Comparison of ENCODE assay signal across 8 mouse cellular contexts in the genomic region with DNA sequence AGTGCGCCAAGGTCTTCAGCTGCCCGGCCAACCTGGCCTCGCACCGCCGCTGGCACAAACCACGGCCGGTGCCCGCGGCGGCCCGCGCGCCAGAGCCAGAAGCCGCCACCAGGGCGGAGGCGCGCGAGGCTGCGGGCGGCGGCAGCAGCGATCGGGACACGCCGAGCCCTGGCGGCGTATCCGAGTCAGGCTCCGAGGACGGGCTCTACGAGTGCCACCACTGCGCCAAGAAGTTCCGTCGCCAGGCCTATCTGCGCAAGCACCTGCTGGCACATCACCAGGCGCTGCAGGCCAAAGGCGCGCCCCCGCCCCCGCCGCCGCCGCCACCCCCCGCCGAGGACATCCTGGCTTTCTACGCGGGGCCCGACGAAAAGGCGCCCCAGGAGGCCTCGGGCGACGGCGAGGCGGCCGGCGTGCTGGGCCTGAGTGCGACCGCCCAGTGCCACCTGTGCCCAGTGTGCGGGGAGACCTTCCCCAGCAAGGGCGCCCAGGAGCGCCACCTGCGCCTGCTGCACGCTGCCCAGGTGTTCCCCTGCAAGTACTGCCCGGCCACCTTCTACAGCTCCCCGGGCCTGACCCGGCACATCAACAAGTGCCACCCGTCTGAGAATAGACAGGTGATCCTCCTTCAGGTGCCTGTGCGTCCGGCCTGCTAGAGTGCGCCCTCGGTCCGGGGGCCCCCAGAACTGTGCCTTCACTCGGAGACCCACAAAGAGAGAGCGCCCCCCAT. TPM values are rescaled to one million over a fixed set of nuclear protein-coding genes. Genes with fewer than 3 reads are reported as not detected.
DNase-seq lines count a peak whose midpoint lies in the region; ATAC-seq and TF ChIP-seq lines count a peak whose summit lies in the region.

No protein-coding gene starts in this region.

- no peak overlapping the region for H3K9ac ChIP-seq in heart, embryonic 11.5 days (ENCODE audit: low read depth, low read length)
- peak overlapping the region; percentile 90 for H3K9ac ChIP-seq in hindbrain, embryonic 12.5 days
- H3K9ac ChIP-seq in liver, embryonic 16.5 days (ENCODE audit: low read depth, low read length) = no peak overlapping the region
- peak overlapping the region; percentile 48; the same call in 1 of the 2 replicates for H3K9ac ChIP-seq in stomach, embryonic 16.5 days (ENCODE audit: low read length)

- H3K4me3 ChIP-seq in heart, embryonic 11.5 days (ENCODE audit: low read depth, low read length) = peak overlapping the region; percentile 54
- H3K4me3 ChIP-seq in E14TG2a.4 (replicated peaks; ENCODE audit: low read length) = peak overlapping the region; percentile 82
- peak overlapping the region; percentile 76 for H3K4me3 ChIP-seq in hindbrain, embryonic 12.5 days
- peak overlapping the region; percentile 54 for H3K4me3 ChIP-seq in liver, embryonic 16.5 days (ENCODE audit: low read depth, low read length)
- H3K4me3 ChIP-seq in stomach, embryonic 16.5 days (replicated peaks; ENCODE audit: low read length) = peak overlapping the region; percentile 53

- ATAC-seq in heart, embryonic 11.5 days (replicated peaks; ENCODE audit: insufficient number of reproducible peaks, low FRiP score, low TSS enrichment) = no peak
- ATAC-seq in hindbrain, embryonic 12.5 days (ENCODE audit: low FRiP score) = no peak
- no peak for ATAC-seq in liver, embryonic 16.5 days (ENCODE audit: low read depth)
- no peak for ATAC-seq in stomach, embryonic 16.5 days (ENCODE audit: insufficient read depth, low FRiP score)

- no peaks in the 10 kb centered on the region for H3K9me3 ChIP-seq in heart, embryonic 11.5 days (replicated peaks; ENCODE audit: control insufficient read depth, low read length)
- no peaks in the 10 kb centered on the region for H3K9me3 ChIP-seq in E14TG2a.4 (ENCODE audit: low read length)
- no peaks in the 10 kb centered on the region for H3K9me3 ChIP-seq in hindbrain, embryonic 12.5 days (replicated peaks)
- H3K9me3 ChIP-seq in liver, embryonic 16.5 days (replicated peaks; ENCODE audit: control insufficient read depth, low read length) = no peaks in the 10 kb centered on the region
- H3K9me3 ChIP-seq in stomach, embryonic 16.5 days (replicated peaks; ENCODE audit: control insufficient read depth, low read length) = no peaks in the 10 kb centered on the region

- TF ChIP-seq CTCF in E14TG2a.4 (conservative IDR thresholded peaks at IDR 0.05; ENCODE audit: low read length) = no peak

- H3K27ac ChIP-seq in heart, embryonic 11.5 days (ENCODE audit: low read depth, low read length) = no peak overlapping the region
- H3K27ac ChIP-seq in hindbrain, embryonic 12.5 days = peak overlapping the region; percentile 98
- no peak overlapping the region for H3K27ac ChIP-seq in liver, embryonic 16.5 days (ENCODE audit: low read length)
- no peak overlapping the region for H3K27ac ChIP-seq in stomach, embryonic 16.5 days (ENCODE audit: low read length)

- DNase-seq in heart, postnatal 36 days = no peak
- peak; percentile 85 for DNase-seq in cerebellum, postnatal 10 days
- DNase-seq in ovary, postnatal 14 days (ENCODE audit: low spot score) = no peak

- intact Hi-C loops in heart, postnatal 36 days (cut with DNase I) = loop anchor here (5.0 kb wide), 1 partner anchor 864 kb away; the partner anchor contains the start of gene Nkx2-4

- H3K36me3 ChIP-seq in heart, embryonic 11.5 days (ENCODE audit: control insufficient read depth, insufficient read depth, low read length) = no peaks in the 10 kb centered on the region
- no peaks in the 10 kb centered on the region for H3K36me3 ChIP-seq in E14TG2a.4 (ENCODE audit: insufficient read depth, low read length)
- no peaks in the 10 kb centered on the region for H3K36me3 ChIP-seq in hindbrain, embryonic 12.5 days
- H3K36me3 ChIP-seq in liver, embryonic 16.5 days (ENCODE audit: control insufficient read depth, insufficient read depth) = no peaks in the 10 kb centered on the region
- no peaks in the 10 kb centered on the region for H3K36me3 ChIP-seq in stomach, embryonic 16.5 days (ENCODE audit: control insufficient read depth, insufficient read depth, low read length)

- peaks cover 87% of the 10 kb centered on the region for H3K27me3 ChIP-seq in heart, embryonic 11.5 days (ENCODE audit: control insufficient read depth, insufficient read depth, low read length)
- peaks cover 87% of the 10 kb centered on the region for H3K27me3 ChIP-seq in E14TG2a.4 (ENCODE audit: insufficient read depth, low read length)
- H3K27me3 ChIP-seq in hindbrain, embryonic 12.5 days = peaks cover 74% of the 10 kb centered on the region
- peaks cover 88% of the 10 kb centered on the region for H3K27me3 ChIP-seq in liver, embryonic 16.5 days (ENCODE audit: control insufficient read depth, insufficient read depth, low read depth, low read length)
- peaks cover 82% of the 10 kb centered on the region for H3K27me3 ChIP-seq in stomach, embryonic 16.5 days (ENCODE audit: control insufficient read depth, insufficient read depth, low read length)

- 1% methylated on average over 71 of the region's 75 CpGs for WGBS in heart, embryonic 11.5 days (ENCODE audit: insufficient replicate concordance)
- 2% methylated on average over 49 of the region's 75 CpGs for WGBS in hindbrain, embryonic 12.5 days
- WGBS in liver, embryonic 16.5 days (ENCODE audit: insufficient replicate concordance) = 2% methylated on average over 67 of the region's 75 CpGs
- WGBS in stomach, embryonic 16.5 days = 1% methylated on average over 73 of the region's 75 CpGs

- H3K4me2 ChIP-seq in heart, embryonic 11.5 days = peak overlapping the region; percentile 96
- H3K4me2 ChIP-seq in hindbrain, embryonic 12.5 days (replicated peaks) = peak overlapping the region; percentile 82
- H3K4me2 ChIP-seq in liver, embryonic 16.5 days (ENCODE audit: low read depth, low read length) = peak overlapping the region; percentile 65
- H3K4me2 ChIP-seq in stomach, embryonic 16.5 days (ENCODE audit: low read depth, low read length) = peak overlapping the region; percentile 96

- peaks cover 20% of the 10 kb centered on the region for H3K4me1 ChIP-seq in heart, embryonic 11.5 days (ENCODE audit: control insufficient read depth, insufficient read depth, low read length)
- H3K4me1 ChIP-seq in E14TG2a.4 (replicated peaks; ENCODE audit: low read depth, low read length) = peaks cover 48% of the 10 kb centered on the region
- peaks cover 46% of the 10 kb centered on the region for H3K4me1 ChIP-seq in hindbrain, embryonic 12.5 days
- H3K4me1 ChIP-seq in liver, embryonic 16.5 days (ENCODE audit: control insufficient read depth, low read depth, low read length) = peaks cover 11% of the 10 kb centered on the region
- H3K4me1 ChIP-seq in stomach, embryonic 16.5 days (ENCODE audit: control insufficient read depth, insufficient read depth, low read length) = peaks cover 26% of the 10 kb centered on the region

RNA-seq across cellular contexts. Expression of gene Insm1, which starts 1.6 kb away (rescaled TPM):
- polyA plus RNA-seq in heart, embryonic 11.5 days (2014; fragmentation: Nextera tagmentation; extraction: Ambion mirVana) = not detected in 2 replicates
- not detected for total RNA-seq in heart, postnatal 36 days (2021)
- polyA plus RNA-seq in hindbrain, embryonic 12.5 days (2016; fragmentation: Nextera tagmentation; extraction: Ambion mirVana) = 7.0 and 8.5 TPM in 2 replicates
- polyA plus RNA-seq in liver, embryonic 16.5 days (2015; fragmentation: Nextera tagmentation; extraction: Ambion mirVana) = not detected in 2 replicates
- polyA plus RNA-seq in stomach, embryonic 16.5 days (2015; fragmentation: Nextera tagmentation; extraction: Ambion mirVana) = 0.37 and 0.46 TPM in 2 replicates

Comparison
In these comparisons a context has a peak if more than half of its experiments do, and no peak if none do; other contexts are left out.
1. H3K9ac ChIP-seq: peak in hindbrain, embryonic 12.5 days (single experiment) and stomach, embryonic 16.5 days (single experiment); none in heart, embryonic 11.5 days (single experiment) and liver, embryonic 16.5 days (single experiment).
2. DNase-seq: peak in cerebellum, postnatal 10 days (2 of 2); none in heart, postnatal 36 days (0 of 2) and ovary, postnatal 14 days (single experiment).
3. Peak in every context shown above with its lines, with median percentiles within 50 percentile points of each other: H3K4me2 ChIP-seq and H3K4me3 ChIP-seq.